Mouse (Mus musculus) kidney, adult 8-10 months (tissue): ENCODE results near the gene Atic.

Experiments used
- DNase-seq, 2 experiments: peaks; one replicate each; pipeline ENCODE4 v3.0.0; 2022

The Atic gene

DNA sequence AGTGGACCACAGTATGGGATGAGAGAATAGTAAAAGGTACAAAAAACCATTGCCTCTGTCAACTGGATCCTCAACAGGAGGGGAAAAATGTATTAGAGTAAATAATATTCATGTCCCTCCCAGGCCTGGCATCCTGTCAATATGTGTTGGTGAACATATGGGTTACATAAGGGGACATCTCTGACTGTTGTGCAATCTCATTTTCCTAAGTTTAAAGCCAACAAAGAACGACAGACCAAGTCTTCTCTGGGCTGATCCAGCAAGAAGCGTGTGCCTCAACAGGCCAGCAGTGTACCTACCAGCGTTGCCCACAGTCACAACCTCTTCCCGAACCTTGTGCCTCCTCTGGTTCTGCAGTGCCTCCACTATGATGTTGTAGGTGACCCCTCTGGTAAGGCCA is 38.4 kb downstream of the Atic start:
- no peak for DNase-seq

DNA sequence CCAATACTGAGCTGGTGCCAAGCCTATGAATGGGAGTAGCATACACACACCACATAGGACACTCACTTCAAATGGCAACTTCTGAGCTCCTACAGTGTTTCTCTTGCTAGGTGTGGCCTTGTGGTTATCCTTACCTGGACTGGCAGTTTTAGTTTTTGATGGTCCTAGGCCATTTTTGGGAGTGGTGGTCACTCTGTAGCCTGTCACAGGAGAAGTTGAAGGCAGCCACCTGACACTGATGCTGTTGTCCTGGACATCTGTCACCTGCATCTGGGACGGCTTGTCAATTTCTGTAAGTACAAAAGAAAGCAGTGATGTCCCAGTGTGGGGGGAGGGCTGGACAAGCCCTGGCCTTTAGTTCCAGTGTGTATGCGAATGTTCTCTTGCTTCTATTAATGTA is 48.8 kb downstream of the Atic start:
- no peak for DNase-seq

DNA sequence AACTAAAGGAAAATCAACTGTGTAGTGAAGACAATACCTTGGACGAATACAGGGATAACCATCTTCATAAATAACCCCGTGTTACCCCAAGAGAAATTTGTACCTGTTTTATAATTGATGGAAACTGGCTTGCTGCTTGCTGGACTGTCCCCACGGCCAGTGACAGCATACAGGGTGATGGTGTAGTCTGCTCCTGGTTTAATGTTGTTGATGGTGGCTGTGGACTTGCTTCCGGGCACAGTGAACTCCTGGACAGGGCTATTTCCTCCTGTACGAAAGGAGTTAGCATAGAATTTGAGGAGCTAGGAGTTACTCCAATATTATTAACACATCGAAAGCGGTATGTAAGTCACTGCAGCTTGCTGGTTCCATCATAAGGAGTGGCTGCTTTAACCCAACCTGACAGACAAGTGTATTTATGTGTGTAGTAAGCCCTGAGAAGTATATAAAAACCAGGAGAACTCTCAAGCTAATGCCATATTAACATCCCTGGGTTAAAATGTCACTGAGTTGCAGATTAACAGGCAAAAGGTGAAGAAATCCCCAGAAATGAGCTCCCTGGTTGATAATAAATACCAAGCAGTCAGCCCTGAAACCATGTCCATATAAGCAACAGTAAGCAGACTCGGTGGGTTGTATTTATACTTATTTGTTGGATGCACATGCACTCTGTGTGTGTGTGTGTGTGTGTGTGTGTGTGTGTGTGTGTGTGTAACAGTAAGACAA is 49.8 kb downstream of the Atic start:
- DNase-seq = peak; percentile 4 to 32

DNA sequence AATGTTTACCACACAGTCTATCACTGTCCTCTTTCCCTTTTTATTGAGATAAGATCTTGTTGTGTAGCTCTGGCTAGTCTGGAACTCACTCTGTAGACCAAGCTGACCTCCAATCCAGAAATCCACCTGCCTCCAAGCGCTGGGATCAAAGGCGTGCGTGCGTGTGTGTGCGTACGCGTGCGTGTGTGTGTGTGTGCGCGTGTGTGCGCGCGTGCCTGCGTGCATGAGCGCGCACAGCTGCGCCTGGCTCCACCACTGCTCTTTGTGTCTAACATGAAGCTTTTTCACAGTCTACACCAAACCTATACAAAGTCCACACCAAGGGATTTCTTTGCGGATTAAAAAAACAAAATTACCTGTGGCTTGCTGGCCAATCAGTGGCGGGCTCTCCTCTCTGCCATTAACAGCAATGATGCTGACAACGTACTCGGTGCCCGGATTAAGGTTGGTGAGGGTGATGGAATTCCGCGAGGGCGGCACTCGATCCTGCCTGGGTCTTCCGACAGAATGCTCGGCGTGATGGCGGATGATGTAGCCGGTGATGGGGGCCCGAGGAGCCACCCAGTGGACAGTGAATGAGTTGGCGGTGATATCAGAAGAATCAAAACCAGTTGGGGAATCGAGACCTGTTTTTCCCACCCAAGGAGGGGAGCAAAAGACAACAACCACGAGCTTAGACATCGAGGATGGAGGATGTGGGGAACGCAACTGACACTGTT is 52.3 kb downstream of the Atic start:
- DNase-seq = no peak

DNA sequence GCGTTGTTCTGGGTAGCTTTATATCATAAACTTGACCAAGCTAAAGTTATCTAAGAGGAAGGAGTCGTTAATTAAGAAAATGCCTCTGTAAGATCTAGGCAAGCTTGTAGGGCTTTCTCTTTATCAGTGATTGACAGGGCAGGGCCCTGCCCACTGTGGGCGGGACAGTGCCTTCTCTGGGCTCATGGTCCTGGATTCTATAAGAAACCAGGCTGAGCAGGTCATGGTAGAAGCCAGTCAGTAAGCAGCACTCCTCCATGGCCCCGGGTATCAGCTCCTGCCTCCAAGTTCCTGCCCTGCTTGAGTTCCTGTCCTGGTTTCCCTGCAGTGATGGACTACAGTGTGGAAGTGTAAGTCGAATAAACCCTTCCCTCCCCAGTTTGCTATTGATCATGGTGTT is 53.0 kb downstream of the Atic start:
- DNase-seq = no peak

DNA sequence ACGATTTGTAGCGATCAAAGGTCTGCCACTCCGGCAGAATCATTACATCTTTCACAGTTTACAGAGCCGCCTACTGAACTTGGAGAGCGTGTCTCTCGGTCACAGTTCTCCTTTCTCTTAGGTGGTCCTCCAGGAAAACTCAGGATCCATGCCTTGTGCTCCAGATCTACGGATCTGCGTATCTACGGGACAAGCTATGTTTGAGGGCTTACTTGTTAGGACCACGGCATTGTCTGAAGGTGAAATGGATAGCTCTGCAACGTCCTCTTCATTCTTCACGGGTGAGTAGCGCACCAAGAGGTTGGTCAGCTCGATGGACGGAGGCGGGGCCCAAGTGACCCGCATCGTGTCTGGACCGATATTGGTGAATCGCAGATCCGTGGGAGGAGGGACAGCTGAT is 55.3 kb downstream of the Atic start:
- no peak for DNase-seq

DNA sequence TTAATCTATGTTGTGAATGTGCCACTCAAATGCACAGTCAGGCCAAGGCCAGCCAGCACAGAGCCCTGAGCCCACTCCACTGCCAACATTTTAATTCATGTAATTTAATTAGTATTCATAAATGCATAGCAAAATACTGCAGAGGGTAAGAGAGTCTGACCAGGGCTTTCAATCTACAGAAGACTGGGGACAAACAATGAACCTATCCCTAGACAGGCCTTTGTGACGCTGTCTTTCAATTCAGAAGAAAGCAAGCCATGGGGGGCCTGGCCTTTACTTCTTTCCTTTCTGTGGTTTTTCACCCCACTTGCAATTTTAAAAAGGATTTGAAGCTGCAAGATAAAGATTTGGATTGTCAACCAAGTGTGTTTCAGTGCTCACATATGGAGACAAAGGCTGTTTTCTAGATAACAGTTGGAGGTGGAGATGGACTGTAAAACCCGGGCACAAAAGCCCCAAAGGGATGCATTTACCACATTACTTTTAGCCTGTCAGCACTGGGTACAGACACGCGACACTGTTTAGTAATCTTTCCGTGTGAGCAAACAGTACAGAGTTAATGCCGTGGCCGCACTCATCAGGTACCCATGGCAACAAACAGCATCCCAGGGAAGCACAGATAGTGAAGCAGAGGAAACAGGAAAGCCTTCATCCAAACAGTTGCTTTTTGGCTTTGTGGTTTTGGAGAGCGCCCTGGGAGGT is 57.7 kb downstream of the Atic start:
- no peak for DNase-seq

DNA sequence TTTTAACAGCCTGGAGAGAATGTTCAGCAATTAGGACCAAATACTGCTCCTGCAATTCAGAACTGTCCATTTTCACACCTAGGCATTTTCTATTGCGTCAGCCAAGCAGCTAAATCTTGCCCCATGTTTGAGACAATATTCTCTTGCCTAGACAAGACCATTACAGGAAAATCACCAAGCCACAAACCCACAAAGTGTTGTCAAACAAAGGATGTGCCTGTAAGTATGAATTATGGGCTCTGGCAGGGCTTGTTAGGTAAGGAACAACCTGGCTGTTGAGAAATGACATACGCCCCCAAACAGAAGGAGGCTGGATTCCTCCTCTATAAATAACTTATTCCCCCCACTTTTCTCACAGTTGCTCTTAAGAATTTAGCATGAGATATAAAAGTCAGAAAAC is 64.6 kb downstream of the Atic start:
- no peak for DNase-seq

DNA sequence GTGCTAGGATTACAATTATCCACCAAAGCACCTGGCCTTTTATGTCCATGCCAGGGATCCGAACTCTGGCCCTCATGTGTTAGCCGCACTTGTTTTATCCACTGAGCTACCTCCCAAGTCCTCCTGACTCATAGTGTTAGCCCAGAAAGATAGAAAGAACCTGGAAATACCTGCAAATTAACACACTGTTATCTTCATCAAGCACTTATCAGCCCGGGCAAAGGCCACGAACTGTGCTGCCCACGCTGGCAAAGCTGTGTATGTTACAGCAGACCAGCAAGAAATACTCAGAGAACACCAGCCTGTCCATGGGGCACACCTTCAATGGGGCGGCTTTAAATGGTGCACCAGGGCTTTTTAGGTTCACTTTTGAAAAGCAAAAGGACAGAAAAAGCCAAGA is 66.7 kb downstream of the Atic start:
- DNase-seq = no peak
